In genomic region chr10:123076245-123077023, GRCm38 (mm10) we compare ENCODE assay signal across 8 mouse cellular contexts. TPM values are rescaled to one million over a fixed set of nuclear protein-coding genes. Genes with fewer than 3 reads are reported as not detected.
DNase-seq lines count a peak whose midpoint lies in the region; ATAC-seq and TF ChIP-seq lines count a peak whose summit lies in the region.

Gene Mon2 (minus strand): TSS chr10:123076505.

- H3K4me3 ChIP-seq in embryonic facial prominence, embryonic 14.5 days (ENCODE audit: low read depth, low read length): peak within 1 kb of the TSS; percentile 96
- peak within 1 kb of the TSS; percentile 94 for H3K4me3 ChIP-seq in limb, embryonic 14.5 days (replicated peaks; ENCODE audit: low read length)
- peak within 1 kb of the TSS; percentile 95 for H3K4me3 ChIP-seq in midbrain, postnatal 0 days (ENCODE audit: low read depth, low read length)

- under 1% methylated on average over 33 of the region's 58 CpGs for WGBS in embryonic facial prominence, embryonic 14.5 days
- under 1% methylated on average over 39 of the region's 58 CpGs for WGBS in limb, embryonic 14.5 days
- WGBS in midbrain, postnatal 0 days: under 1% methylated on average over 52 of the region's 58 CpGs

- H3K27me3 ChIP-seq in embryonic facial prominence, embryonic 14.5 days (replicated peaks; ENCODE audit: control insufficient read depth, insufficient read depth, low read length): no peaks in the 10 kb centered on the region
- no peaks in the 10 kb centered on the region for H3K27me3 ChIP-seq in limb, embryonic 14.5 days (ENCODE audit: control insufficient read depth, insufficient read depth, low read length)
- H3K27me3 ChIP-seq in midbrain, postnatal 0 days (ENCODE audit: insufficient read depth, low read length): no peaks in the 10 kb centered on the region

- peaks cover 13% of the 10 kb centered on the region for H3K4me1 ChIP-seq in embryonic facial prominence, embryonic 14.5 days (ENCODE audit: control insufficient read depth, insufficient read depth, low read length)
- H3K4me1 ChIP-seq in limb, embryonic 14.5 days (ENCODE audit: control insufficient read depth, insufficient read depth, low read length): peaks cover 8% of the 10 kb centered on the region
- H3K4me1 ChIP-seq in midbrain, postnatal 0 days (ENCODE audit: insufficient read depth, low read length): peaks cover 7% of the 10 kb centered on the region

- peak within 1 kb of the TSS; percentile 98 for H3K9ac ChIP-seq in embryonic facial prominence, embryonic 14.5 days (ENCODE audit: low read depth, low read length)
- H3K9ac ChIP-seq in limb, embryonic 14.5 days (ENCODE audit: low read depth, low read length, severe bottlenecking): peak within 1 kb of the TSS; percentile 88
- peak within 1 kb of the TSS; percentile 86 for H3K9ac ChIP-seq in midbrain, postnatal 0 days (replicated peaks; ENCODE audit: low read length, poor library complexity, severe bottlenecking)

- peak; percentile 99 for ATAC-seq in embryonic facial prominence, embryonic 14.5 days (ENCODE audit: low read depth)
- peak; percentile 100 for ATAC-seq in limb, embryonic 14.5 days (ENCODE audit: low FRiP score, low read depth)
- peak; percentile 99 for ATAC-seq in midbrain, postnatal 0 days (ENCODE audit: low FRiP score)

- peak within 1 kb of the TSS; percentile 80 for H3K4me2 ChIP-seq in embryonic facial prominence, embryonic 14.5 days (ENCODE audit: low read depth, low read length)
- peak within 1 kb of the TSS; percentile 81 for H3K4me2 ChIP-seq in limb, embryonic 14.5 days (replicated peaks; ENCODE audit: low read depth, low read length, severe bottlenecking)
- peak within 1 kb of the TSS; percentile 60 for H3K4me2 ChIP-seq in midbrain, postnatal 0 days (ENCODE audit: low read depth, low read length, poor library complexity, severe bottlenecking)

- 0 out of 2 replicates have a peak, but pooled peaks have one; percentile 21 for TF ChIP-seq POLR2A in limb, embryonic 14.5 days (IDR thresholded peaks at IDR 0.05; ENCODE audit: borderline replicate concordance, extremely low read depth, insufficient read depth, insufficient read length)

- peak; percentile 93 for DNase-seq in 3T3-L1 (ENCODE audit: low read depth, low spot score)
- DNase-seq in adrenal gland, postnatal 4 days (ENCODE audit: low spot score in 2 of 2): peak; percentile 89 to 95
- peak; percentile 98 for DNase-seq in embryonic facial prominence, embryonic 14.5 days (ENCODE audit: low spot score)
- DNase-seq in heart, adult 8-10 months (ENCODE audit: low spot score): peak; percentile 95
- DNase-seq in kidney, adult 9 months: peak; percentile 97
- DNase-seq in limb, embryonic 14.5 days (ENCODE audit: low spot score): peak; percentile 95
- peak; percentile 98 for DNase-seq in midbrain, postnatal 0 days (ENCODE audit: low spot score)
- peak; percentile 92 to 94 for DNase-seq in spleen, postnatal 14 days (ENCODE audit: low spot score in 2 of 2)

- peaks cover 10% of the 10 kb centered on the region; the same call in 1 of the 2 replicates for H3K36me3 ChIP-seq in embryonic facial prominence, embryonic 14.5 days (ENCODE audit: control insufficient read depth, insufficient read depth, low read length)
- H3K36me3 ChIP-seq in limb, embryonic 14.5 days (ENCODE audit: control insufficient read depth, insufficient read depth, low read length): peaks cover 16% of the 10 kb centered on the region
- no peaks in the 10 kb centered on the region for H3K36me3 ChIP-seq in midbrain, postnatal 0 days (ENCODE audit: insufficient read depth, low read length)

- no peak for TF ChIP-seq CTCF in midbrain, postnatal 0 days (IDR thresholded peaks at IDR 0.05)

- peak within 1 kb of the TSS; percentile 72 for H3K27ac ChIP-seq in embryonic facial prominence, embryonic 14.5 days (replicated peaks; ENCODE audit: low read depth, low read length)
- H3K27ac ChIP-seq in limb, embryonic 14.5 days (replicated peaks; ENCODE audit: low read depth, low read length): peak within 1 kb of the TSS; percentile 68
- H3K27ac ChIP-seq in midbrain, postnatal 0 days (ENCODE audit: low read depth, low read length): peak within 1 kb of the TSS; percentile 82

- H3K9me3 ChIP-seq in embryonic facial prominence, embryonic 14.5 days (ENCODE audit: control insufficient read depth, low read length): no peaks in the 10 kb centered on the region
- H3K9me3 ChIP-seq in limb, embryonic 14.5 days (ENCODE audit: control insufficient read depth, low read length): no peaks in the 10 kb centered on the region
- H3K9me3 ChIP-seq in midbrain, postnatal 0 days (ENCODE audit: low read length): no peaks in the 10 kb centered on the region

RNA-seq across cellular contexts. Expression of gene Mon2, which starts in this region (rescaled TPM):
- 10 to 100 TPM; 77.2 to 86.0 TPM for total RNA-seq in adrenal gland, postnatal 4 days (2021)
- polyA plus RNA-seq in embryonic facial prominence, embryonic 14.5 days (2014; fragmentation: Nextera tagmentation; extraction: Ambion mirVana): 44.5 and 48.3 TPM in 2 replicates
- total RNA-seq in heart, adult 8-10 months (2022): 10 to 100 TPM; 36.2 to 47.2 (median 40.1) TPM
- 83.3 and 105 TPM in 2 replicates for polyA plus RNA-seq in limb, embryonic 14.5 days (2012; rRNA removed)
- 44.3 and 46.3 TPM in 2 replicates for polyA plus RNA-seq in limb, embryonic 14.5 days (2014; fragmentation: Nextera tagmentation; extraction: Ambion mirVana)
- total RNA-seq in midbrain, postnatal 0 days (2014; rRNA removed): 46.0 and 54.0 TPM in 2 replicates
- 11.2 and 16.8 TPM in 2 replicates for polyA plus RNA-seq in midbrain, postnatal 0 days (2015; fragmentation: Nextera tagmentation; extraction: Ambion mirVana)

Comparison
In these comparisons a context has a peak if more than half of its experiments do, and no peak if none do; other contexts are left out.
1. Peak in every context shown above with its lines: DNase-seq, ATAC-seq, H3K4me3 ChIP-seq and H3K27ac ChIP-seq.